Mouse (Mus musculus): ENCODE measurements at regions not wholly inside any gene's neighbourhood (a gene's known extent, or its start where the extent isn't known, plus 50 kb on each side); places are given as distances from the start of the nearest gene placed in this dataset.

DNA sequence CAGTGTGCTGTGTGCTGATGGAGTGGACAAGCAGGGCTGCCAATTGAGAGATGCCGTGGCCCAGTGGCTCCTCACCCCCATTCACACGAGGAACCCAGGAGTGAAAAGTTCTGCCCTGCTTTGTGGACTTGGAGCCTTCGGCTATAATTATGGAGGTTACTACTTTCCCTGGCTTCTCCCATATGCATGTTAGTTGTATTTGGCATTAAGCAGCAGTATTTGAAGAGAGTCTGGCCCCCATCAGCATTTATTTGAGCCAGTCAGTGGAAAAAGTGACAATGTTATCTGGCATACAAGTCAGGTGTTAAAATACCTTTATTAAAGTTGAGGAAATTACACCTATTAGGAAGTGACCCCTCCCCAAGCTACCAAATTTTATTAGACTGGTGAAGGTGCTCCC is 196.1 kb upstream of the Mef2c start:
- Histone ChIP-seq H3K27ac (ENCODE audit: insufficient read depth, low read depth, low read length) (no peak overlapping the region), H3K4me1 (ENCODE audit: control insufficient read depth, insufficient read depth, low read length) (no peaks in the 10 kb centered on the region), H3K4me3 (ENCODE audit: insufficient read depth, low read depth, low read length) (no peak overlapping the region)
- TF ChIP-seq POLR2A (IDR thresholded peaks at IDR 0.05; ENCODE audit: insufficient read depth, low read depth, low read length): no peak
- TF ChIP-seq CTCF (IDR thresholded peaks at IDR 0.05; ENCODE audit: insufficient read depth, low read depth, low read length): no peak
- WGBS: 62% methylated on average over 3 of the region's 3 CpGs

DNA sequence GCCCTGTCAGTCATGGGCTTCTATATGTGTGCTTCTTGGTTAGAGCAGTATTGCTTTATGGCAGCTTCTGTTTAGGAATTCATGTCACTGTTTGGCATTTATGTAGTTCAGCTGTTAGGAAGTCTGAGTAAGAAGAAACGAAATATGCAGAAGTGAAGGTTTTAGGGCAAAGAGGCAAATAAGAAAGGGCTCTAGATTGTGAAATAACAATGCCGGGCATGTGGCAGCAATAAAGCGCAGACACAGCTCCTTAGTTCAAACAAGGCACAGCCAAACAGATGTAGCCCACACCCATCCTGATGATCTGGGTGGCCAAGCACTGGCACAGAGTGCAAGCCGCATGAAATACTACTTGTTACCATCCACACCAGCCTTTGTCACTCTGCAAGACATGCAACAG is 175.3 kb upstream of the Mef2c start:
- no peak overlapping the region for H3K27ac ChIP-seq (ENCODE audit: insufficient read depth, low read depth, low read length)
- H3K4me1 ChIP-seq (ENCODE audit: control insufficient read depth, insufficient read depth, low read length): no peaks in the 10 kb centered on the region
- no peak overlapping the region for H3K4me3 ChIP-seq (ENCODE audit: insufficient read depth, low read depth, low read length)
- WGBS: 85% methylated on average over 4 of the region's 4 CpGs
- TF ChIP-seq CTCF (IDR thresholded peaks at IDR 0.05; ENCODE audit: insufficient read depth, low read depth, low read length) (no peak), POLR2A (IDR thresholded peaks at IDR 0.05; ENCODE audit: insufficient read depth, low read depth, low read length) (no peak)

DNA sequence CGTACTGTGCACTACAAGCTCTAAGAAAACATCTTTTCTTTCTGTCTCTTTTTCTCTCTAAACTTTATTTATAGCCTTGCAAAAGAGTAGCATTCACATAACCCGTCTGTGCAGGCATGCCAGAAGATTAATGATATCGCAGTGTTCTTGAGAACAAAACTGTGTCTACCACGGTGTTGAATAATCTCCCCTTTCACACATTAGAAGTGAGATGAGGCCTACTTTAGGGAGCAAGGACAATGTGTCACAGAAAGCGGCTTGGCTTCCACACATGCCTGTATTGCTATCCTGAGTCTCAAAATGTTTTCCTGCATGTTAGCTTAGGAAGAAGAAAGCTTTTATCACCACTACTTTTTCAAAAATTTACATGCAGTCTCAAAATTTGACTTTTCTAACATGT is 170.1 kb upstream of the Mef2c start:
- no peak overlapping the region for H3K4me3 ChIP-seq (ENCODE audit: insufficient read depth, low read depth, low read length)
- 48% methylated on average over 5 of the region's 5 CpGs for WGBS
- H3K27ac ChIP-seq (ENCODE audit: insufficient read depth, low read depth, low read length): no peak overlapping the region
- H3K4me1 ChIP-seq (ENCODE audit: control insufficient read depth, insufficient read depth, low read length): no peaks in the 10 kb centered on the region
- TF ChIP-seq POLR2A (IDR thresholded peaks at IDR 0.05; ENCODE audit: insufficient read depth, low read depth, low read length): no peak

GRCm38 (mm10) chr13:83344611-83345319 is 159.1 kb upstream of the Mef2c start:
- H3K4me3 ChIP-seq (ENCODE audit: insufficient read depth, low read depth, low read length): no peak overlapping the region
- no peak overlapping the region for H3K27ac ChIP-seq (ENCODE audit: insufficient read depth, low read depth, low read length)
- 89% methylated on average over 14 of the region's 14 CpGs for WGBS
- H3K4me1 ChIP-seq (ENCODE audit: control insufficient read depth, insufficient read depth, low read length): no peaks in the 10 kb centered on the region
- TF ChIP-seq CTCF (IDR thresholded peaks at IDR 0.05; ENCODE audit: insufficient read depth, low read depth, low read length): no peak
- no peak for TF ChIP-seq POLR2A (IDR thresholded peaks at IDR 0.05; ENCODE audit: insufficient read depth, low read depth, low read length)

- 83% methylated on average over 4 of the region's 4 CpGs for WGBS
- Histone ChIP-seq H3K27ac (ENCODE audit: insufficient read depth, low read depth, low read length) (no peak overlapping the region), H3K4me3 (ENCODE audit: insufficient read depth, low read depth, low read length) (no peak overlapping the region), H3K4me1 (ENCODE audit: control insufficient read depth, insufficient read depth, low read length) (no peaks in the 10 kb centered on the region)
- TF ChIP-seq CTCF (IDR thresholded peaks at IDR 0.05; ENCODE audit: insufficient read depth, low read depth, low read length) (no peak), POLR2A (IDR thresholded peaks at IDR 0.05; ENCODE audit: insufficient read depth, low read depth, low read length) (no peak)
Observed at GRCm38 (mm10) chr13:83355341-83355740, 148.5 kb upstream of the Mef2c start.

DNA sequence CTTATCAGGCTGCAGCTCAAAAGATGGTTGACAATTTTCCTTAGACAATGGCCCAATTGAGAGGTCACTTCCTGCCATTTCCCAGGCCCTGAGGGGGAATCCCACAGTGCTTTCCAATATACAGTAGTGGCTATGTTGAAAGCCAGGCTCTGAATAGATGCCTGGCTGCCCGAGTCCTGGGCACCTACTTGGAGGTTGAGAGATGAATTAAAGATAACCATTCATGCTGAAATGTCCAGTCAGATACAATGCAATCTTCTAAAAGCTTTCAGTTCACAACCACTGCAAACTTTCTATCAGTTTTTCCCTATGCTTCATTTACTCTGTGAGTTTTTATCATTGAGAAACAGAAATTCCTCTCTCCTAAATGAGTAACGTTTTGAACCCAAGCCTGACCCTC is 143.3 kb upstream of the Mef2c start:
- no peak overlapping the region for H3K4me3 ChIP-seq (ENCODE audit: insufficient read depth, low read depth, low read length)
- no peaks in the 10 kb centered on the region for H3K4me1 ChIP-seq (ENCODE audit: control insufficient read depth, insufficient read depth, low read length)
- TF ChIP-seq CTCF (IDR thresholded peaks at IDR 0.05; ENCODE audit: insufficient read depth, low read depth, low read length) (no peak), POLR2A (IDR thresholded peaks at IDR 0.05; ENCODE audit: insufficient read depth, low read depth, low read length) (no peak)
- H3K27ac ChIP-seq (ENCODE audit: insufficient read depth, low read depth, low read length): no peak overlapping the region
- 43% methylated on average over 2 of the region's 2 CpGs for WGBS

DNA sequence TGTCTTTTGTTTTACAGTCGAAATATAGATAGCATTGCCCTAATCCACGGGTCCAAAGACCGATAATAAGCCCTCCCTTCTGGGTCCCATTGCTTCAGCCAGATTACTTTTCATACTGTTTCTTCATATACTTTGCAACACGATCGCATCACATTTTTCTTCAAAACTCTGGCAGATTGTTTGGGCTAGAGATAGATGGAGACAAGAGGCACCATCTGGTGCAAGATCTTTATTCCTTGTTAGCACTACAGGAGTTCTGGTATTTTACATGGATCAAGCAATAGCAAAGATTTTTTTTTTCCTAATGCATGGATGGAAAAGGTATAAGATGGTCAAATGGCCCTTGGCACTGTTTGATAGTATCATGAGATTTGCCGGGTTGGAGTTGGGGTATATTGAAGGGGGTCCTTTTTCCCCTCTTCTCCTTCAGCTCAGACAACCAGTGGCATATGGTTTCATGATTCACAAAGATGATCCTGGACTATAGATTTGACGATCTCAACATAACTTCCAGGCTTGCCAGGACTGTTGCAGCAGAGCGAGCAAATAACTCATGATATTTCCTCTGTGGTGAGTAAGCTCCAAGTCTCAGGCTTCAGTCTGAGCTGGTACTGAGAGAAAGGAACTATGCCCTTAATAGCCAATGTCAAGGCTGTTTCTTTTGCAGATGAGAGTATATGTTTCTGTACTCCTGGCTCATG is 127.6 kb upstream of the Mef2c start:
- H3K4me3 ChIP-seq (ENCODE audit: insufficient read depth, low read depth, low read length): no peak overlapping the region
- no peak for TF ChIP-seq CTCF (IDR thresholded peaks at IDR 0.05; ENCODE audit: insufficient read depth, low read depth, low read length)
- TF ChIP-seq POLR2A (IDR thresholded peaks at IDR 0.05; ENCODE audit: insufficient read depth, low read depth, low read length): no peak
- WGBS: 95% methylated on average over 8 of the region's 8 CpGs
- no peak overlapping the region for H3K27ac ChIP-seq (ENCODE audit: insufficient read depth, low read depth, low read length)
- H3K4me1 ChIP-seq (ENCODE audit: control insufficient read depth, insufficient read depth, low read length): no peaks in the 10 kb centered on the region

DNA sequence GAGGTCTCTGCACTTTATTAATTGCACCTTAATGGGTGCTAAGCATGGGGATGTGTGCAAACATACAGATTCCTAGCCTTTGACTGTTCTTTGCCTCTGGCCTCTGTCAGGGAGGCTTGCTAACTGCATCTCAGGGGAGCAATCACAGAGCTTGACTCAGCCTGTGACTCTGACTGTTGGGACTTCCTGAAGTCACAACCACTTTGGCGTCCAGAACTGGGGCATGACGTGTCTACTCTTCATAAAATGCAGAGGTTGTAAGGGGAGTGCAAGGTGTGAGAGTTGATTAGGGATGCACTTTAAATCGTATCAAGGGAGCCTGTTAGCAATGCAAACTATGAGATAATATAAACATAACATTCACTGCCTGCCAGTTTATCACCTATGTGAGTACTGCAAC is 125.2 kb upstream of the Mef2c start:
- no peak for TF ChIP-seq CTCF (IDR thresholded peaks at IDR 0.05; ENCODE audit: insufficient read depth, low read depth, low read length)
- TF ChIP-seq POLR2A (IDR thresholded peaks at IDR 0.05; ENCODE audit: insufficient read depth, low read depth, low read length): no peak
- Histone ChIP-seq H3K4me3 (ENCODE audit: insufficient read depth, low read depth, low read length) (no peak overlapping the region), H3K27ac (ENCODE audit: insufficient read depth, low read depth, low read length) (no peak overlapping the region), H3K4me1 (ENCODE audit: control insufficient read depth, insufficient read depth, low read length) (no peaks in the 10 kb centered on the region)
- WGBS: 86% methylated on average over 3 of the region's 3 CpGs

DNA sequence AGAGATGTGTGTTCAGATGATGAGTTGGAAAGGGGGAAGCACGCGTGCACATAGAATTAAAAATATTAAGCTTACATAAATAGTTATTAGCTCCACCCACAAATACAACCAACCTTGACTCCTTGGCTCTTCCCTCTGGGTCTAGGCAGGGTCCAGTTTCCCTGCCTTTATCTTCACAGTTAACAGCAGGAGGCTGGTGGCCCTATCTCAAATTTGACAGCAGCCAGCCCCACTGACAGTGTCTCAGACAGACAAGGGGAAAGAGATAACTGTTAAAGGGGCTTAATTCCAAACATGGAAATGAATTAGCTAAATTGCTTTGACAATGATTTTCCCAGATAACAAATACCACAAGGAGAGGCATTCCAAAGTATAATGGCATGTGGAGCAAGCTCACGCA is 121.2 kb upstream of the Mef2c start:
- Histone ChIP-seq H3K4me3 (ENCODE audit: insufficient read depth, low read depth, low read length) (no peak overlapping the region), H3K4me1 (ENCODE audit: control insufficient read depth, insufficient read depth, low read length) (no peaks in the 10 kb centered on the region), H3K27ac (ENCODE audit: insufficient read depth, low read depth, low read length) (no peak overlapping the region)
- WGBS: 92% methylated on average over 3 of the region's 3 CpGs
- TF ChIP-seq POLR2A (IDR thresholded peaks at IDR 0.05; ENCODE audit: insufficient read depth, low read depth, low read length) (no peak), CTCF (IDR thresholded peaks at IDR 0.05; ENCODE audit: insufficient read depth, low read depth, low read length) (no peak)

Data from olfactory bulb, adult 2 months (tissue).